Mouse (Mus musculus): ENCODE data around the gene Ankrd6. TPM values are rescaled to one million over a fixed set of nuclear protein-coding genes. Genes with fewer than 3 reads are reported as not detected.

Ankrd6 gene
- polyA plus RNA-seq, 1 experiment from 2014 or later, result 9.4 TPM

GRCm38 (mm10) chr4:32984801-32985675 is 34.4 kb upstream of the Ankrd6 start:
- Histone ChIP-seq H3K4me3 (ENCODE audit: low read depth, low read length) (peak overlapping the region; percentile 82), H3K27me3 (ENCODE audit: control insufficient read depth, insufficient read depth, low read length) (no peaks in the 10 kb centered on the region; the same call in 1 of the 2 replicates), H3K4me2 (ENCODE audit: low read depth, severe bottlenecking) (peak overlapping the region; percentile 97), H3K27ac (replicated peaks; ENCODE audit: low read depth, low read length) (peak overlapping the region; percentile 10; the same call in 1 of the 2 replicates), H3K9ac (ENCODE audit: low read length) (peak overlapping the region; percentile 82), H3K9me3 (ENCODE audit: control insufficient read depth, low read length) (no peaks in the 10 kb centered on the region), H3K4me1 (ENCODE audit: control insufficient read depth, insufficient read depth, low read length) (peaks cover 11% of the 10 kb centered on the region; the same call in 1 of the 2 replicates), H3K36me3 (ENCODE audit: control insufficient read depth, insufficient read depth, low read length) (no peaks in the 10 kb centered on the region)
- ATAC-seq (ENCODE audit: insufficient number of reproducible peaks, low FRiP score, low TSS enrichment, low read depth) (no peak), DNase-seq (ENCODE audit: low spot score) (peak; percentile 62)
- WGBS, result 10% methylated on average over 13 of the region's 13 CpGs

- Histone ChIP-seq H3K9ac (ENCODE audit: low read length) (peak overlapping the region; percentile 82), H3K27ac (replicated peaks; ENCODE audit: low read depth, low read length) (0 out of 2 replicates have a peak overlapping the region, but pooled peaks have one; percentile 10)
These were observed 33.6 kb upstream of the Ankrd6 start for GRCm38 (mm10) chr4:32984242-32984641.

GRCm38 (mm10) chr4:32983176-32984155 is 32.8 kb upstream of the Ankrd6 start:
- Histone ChIP-seq H3K9ac (ENCODE audit: low read length) (peak overlapping the region; percentile 82), H3K27me3 (ENCODE audit: control insufficient read depth, insufficient read depth, low read length) (no peaks in the 10 kb centered on the region; the same call in 1 of the 2 replicates), H3K27ac (replicated peaks; ENCODE audit: low read depth, low read length) (peak overlapping the region; percentile 65), H3K4me3 (ENCODE audit: low read depth, low read length) (peak overlapping the region; percentile 82), H3K4me2 (ENCODE audit: low read depth, severe bottlenecking) (peak overlapping the region; percentile 97), H3K9me3 (ENCODE audit: control insufficient read depth, low read length) (no peaks in the 10 kb centered on the region), H3K4me1 (ENCODE audit: control insufficient read depth, insufficient read depth, low read length) (peaks cover 11% of the 10 kb centered on the region; the same call in 1 of the 2 replicates), H3K36me3 (ENCODE audit: control insufficient read depth, insufficient read depth, low read length) (no peaks in the 10 kb centered on the region)
- DNase-seq (ENCODE audit: low spot score), result peak; percentile 77
- ATAC-seq (ENCODE audit: insufficient number of reproducible peaks, low FRiP score, low TSS enrichment, low read depth), result peak; percentile 69
- WGBS, result under 1% methylated on average over 67 of the region's 94 CpGs

More at GRCm38 (mm10) chr4:32984242-32984641, 33.6 kb upstream of the Ankrd6 start:
- Histone ChIP-seq H3K36me3 (ENCODE audit: control insufficient read depth, insufficient read depth, low read length) (no peaks in the 10 kb centered on the region), H3K4me3 (ENCODE audit: low read depth, low read length) (peak overlapping the region; percentile 82), H3K4me2 (ENCODE audit: low read depth, severe bottlenecking) (peak overlapping the region; percentile 97), H3K9me3 (ENCODE audit: control insufficient read depth, low read length) (no peaks in the 10 kb centered on the region), H3K27me3 (ENCODE audit: control insufficient read depth, insufficient read depth, low read length) (no peaks in the 10 kb centered on the region; the same call in 1 of the 2 replicates), H3K4me1 (ENCODE audit: control insufficient read depth, insufficient read depth, low read length) (peaks cover 11% of the 10 kb centered on the region; the same call in 1 of the 2 replicates)
- under 1% methylated on average over 13 of the region's 13 CpGs for WGBS
- DNase-seq (ENCODE audit: low spot score) (peak; percentile 49), ATAC-seq (ENCODE audit: insufficient number of reproducible peaks, low FRiP score, low TSS enrichment, low read depth) (no peak)

GRCm38 (mm10) chr4:32982716-32983175 is 32.1 kb upstream of the Ankrd6 start, which contains the start of gene Rragd:
Rragd (plus strand) TSS chr4:32983037.
- peak within 1 kb of the TSS; percentile 97 for H3K4me2 ChIP-seq (ENCODE audit: low read depth, severe bottlenecking)
- peak; percentile 84 for ATAC-seq (ENCODE audit: insufficient number of reproducible peaks, low FRiP score, low TSS enrichment, low read depth)
- H3K4me3 ChIP-seq (ENCODE audit: low read depth, low read length), result peak within 1 kb of the TSS; percentile 82
- peak within 1 kb of the TSS; percentile 82 for H3K9ac ChIP-seq (ENCODE audit: low read length)
- H3K9me3 ChIP-seq (ENCODE audit: control insufficient read depth, low read length), result no peaks in the 10 kb centered on the region
- DNase-seq (ENCODE audit: low spot score), result peak; percentile 67
- peaks cover 11% of the 10 kb centered on the region; the same call in 1 of the 2 replicates for H3K4me1 ChIP-seq (ENCODE audit: control insufficient read depth, insufficient read depth, low read length)
- H3K36me3 ChIP-seq (ENCODE audit: control insufficient read depth, insufficient read depth, low read length), result no peaks in the 10 kb centered on the region
- 0% methylated on average over 13 of the region's 18 CpGs for WGBS
- peak within 1 kb of the TSS; percentile 65 for H3K27ac ChIP-seq (replicated peaks; ENCODE audit: low read depth, low read length)
- no peaks in the 10 kb centered on the region; the same call in 1 of the 2 replicates for H3K27me3 ChIP-seq (ENCODE audit: control insufficient read depth, insufficient read depth, low read length)

GRCm38 (mm10) chr4:32982041-32982715 is 31.5 kb upstream of the Ankrd6 start:
- 0 out of 2 replicates have a peak overlapping the region, but pooled peaks have one; percentile 82 for H3K9ac ChIP-seq (ENCODE audit: low read length)
- H3K4me2 ChIP-seq (ENCODE audit: low read depth, severe bottlenecking), result peak overlapping the region; percentile 97
- 0 out of 2 replicates have a peak, but pooled peaks have one; percentile 51 for ATAC-seq (ENCODE audit: insufficient number of reproducible peaks, low FRiP score, low TSS enrichment, low read depth)

GRCm38 (mm10) chr4:32981617-32982016 is 31.0 kb upstream of the Ankrd6 start:
- no peak for ATAC-seq (ENCODE audit: insufficient number of reproducible peaks, low FRiP score, low TSS enrichment, low read depth)
- H3K36me3 ChIP-seq (ENCODE audit: control insufficient read depth, insufficient read depth, low read length), result no peaks in the 10 kb centered on the region
- H3K27ac ChIP-seq (replicated peaks; ENCODE audit: low read depth, low read length), result no peak overlapping the region
- H3K9ac ChIP-seq (ENCODE audit: low read length), result no peak overlapping the region
- H3K9me3 ChIP-seq (ENCODE audit: control insufficient read depth, low read length), result no peaks in the 10 kb centered on the region
- H3K4me3 ChIP-seq (ENCODE audit: low read depth, low read length), result 0 out of 2 replicates have a peak overlapping the region, but pooled peaks have one; percentile 8
- no peak for DNase-seq (ENCODE audit: low spot score)
- 14% methylated on average over 5 of the region's 5 CpGs for WGBS
- peaks cover 11% of the 10 kb centered on the region; the same call in 1 of the 2 replicates for H3K4me1 ChIP-seq (ENCODE audit: control insufficient read depth, insufficient read depth, low read length)
- H3K4me2 ChIP-seq (ENCODE audit: low read depth, severe bottlenecking), result no peak overlapping the region
- H3K27me3 ChIP-seq (ENCODE audit: control insufficient read depth, insufficient read depth, low read length), result no peaks in the 10 kb centered on the region; the same call in 1 of the 2 replicates

More at GRCm38 (mm10) chr4:32982041-32982715, 31.5 kb upstream of the Ankrd6 start:
- Histone ChIP-seq H3K9me3 (ENCODE audit: control insufficient read depth, low read length) (no peaks in the 10 kb centered on the region), H3K36me3 (ENCODE audit: control insufficient read depth, insufficient read depth, low read length) (no peaks in the 10 kb centered on the region), H3K27me3 (ENCODE audit: control insufficient read depth, insufficient read depth, low read length) (no peaks in the 10 kb centered on the region; the same call in 1 of the 2 replicates), H3K4me1 (ENCODE audit: control insufficient read depth, insufficient read depth, low read length) (peaks cover 11% of the 10 kb centered on the region; the same call in 1 of the 2 replicates), H3K27ac (replicated peaks; ENCODE audit: low read depth, low read length) (no peak overlapping the region), H3K4me3 (ENCODE audit: low read depth, low read length) (peak overlapping the region; percentile 82)
- DNase-seq (ENCODE audit: low spot score), result peak; percentile 34
- 3% methylated on average over 15 of the region's 15 CpGs for WGBS

GRCm38 (mm10) chr4:32980061-32980460 is 29.4 kb upstream of the Ankrd6 start:
- Histone ChIP-seq H3K4me3 (ENCODE audit: low read depth, low read length) (no peak overlapping the region), H3K36me3 (ENCODE audit: control insufficient read depth, insufficient read depth, low read length) (no peaks in the 10 kb centered on the region), H3K27me3 (ENCODE audit: control insufficient read depth, insufficient read depth, low read length) (no peaks in the 10 kb centered on the region; the same call in 1 of the 2 replicates), H3K9ac (ENCODE audit: low read length) (no peak overlapping the region), H3K4me1 (ENCODE audit: control insufficient read depth, insufficient read depth, low read length) (peaks cover 9% of the 10 kb centered on the region; the same call in 1 of the 2 replicates), H3K27ac (replicated peaks; ENCODE audit: low read depth, low read length) (no peak overlapping the region), H3K9me3 (ENCODE audit: control insufficient read depth, low read length) (no peaks in the 10 kb centered on the region), H3K4me2 (ENCODE audit: low read depth, severe bottlenecking) (no peak overlapping the region)
- no peak for DNase-seq (ENCODE audit: low spot score)
- 79% methylated on average over 3 of the region's 3 CpGs for WGBS
- no peak for ATAC-seq (ENCODE audit: insufficient number of reproducible peaks, low FRiP score, low TSS enrichment, low read depth)

Measured in limb, embryonic 11.5 days (tissue).